Mouse (Mus musculus): ENCODE measurements around the gene Pld4.
"Not testable (repeated sequence)": the region's sequence is repeated elsewhere in the genome, so short reads cannot be mapped to it uniquely, and the experiment has no call there.

The Pld4 gene

DNA sequence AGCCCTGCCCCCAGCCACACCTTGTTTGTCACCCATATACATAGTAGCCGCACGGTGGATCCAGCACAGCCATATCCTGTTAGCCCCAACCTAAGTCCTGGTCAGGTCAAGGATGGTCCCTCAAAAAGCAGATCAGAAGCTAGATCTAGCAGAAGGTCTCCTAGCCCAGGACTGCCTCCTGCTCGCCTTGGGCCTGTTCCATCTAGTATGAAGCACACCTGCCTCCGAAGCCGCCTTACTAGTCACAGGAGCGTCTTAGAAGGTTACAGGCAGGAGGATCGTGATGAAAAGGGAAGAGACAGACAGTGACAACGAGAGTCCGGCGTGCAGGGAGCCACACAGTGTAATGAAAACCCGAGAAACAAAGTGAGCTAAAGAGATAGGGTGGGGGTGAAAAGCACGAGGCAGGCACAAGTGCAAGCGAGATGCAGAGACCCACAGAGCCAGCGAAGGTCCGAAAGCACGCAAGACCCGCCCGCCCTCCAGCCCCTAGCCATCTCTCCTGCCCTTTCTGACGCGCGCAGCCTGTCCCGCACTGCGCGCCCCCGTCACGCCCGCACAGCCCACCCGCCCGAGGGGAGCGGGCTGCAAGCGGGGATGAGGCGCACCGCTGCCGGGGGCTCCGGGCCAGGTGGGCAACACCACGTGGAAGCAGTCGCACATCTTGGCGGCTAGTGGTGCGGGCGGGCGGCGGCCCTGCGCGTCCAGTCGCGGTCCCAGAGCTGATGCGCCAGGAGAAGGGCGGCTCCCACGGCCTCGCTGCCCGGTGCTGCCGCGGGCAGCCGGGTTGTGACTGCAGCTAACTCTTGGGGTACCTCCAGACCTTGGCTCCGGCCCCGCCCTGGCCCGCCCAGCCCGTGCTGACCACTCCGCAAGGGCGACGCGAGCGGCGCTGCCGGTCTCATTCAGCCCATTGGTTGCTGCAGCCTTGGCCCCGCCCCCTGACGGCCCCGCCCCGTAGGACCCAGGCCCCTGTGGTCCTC is 41.7 kb downstream of the Pld4 start, which contains the start of gene Ahnak2:
Ahnak2 (minus strand) TSS at position 794 of the 983 bp plus-strand sequence.
- DNase-seq (ENCODE audit: low spot score in 2 of 2): peak in 1 of 2 experiments; percentile 17

DNA sequence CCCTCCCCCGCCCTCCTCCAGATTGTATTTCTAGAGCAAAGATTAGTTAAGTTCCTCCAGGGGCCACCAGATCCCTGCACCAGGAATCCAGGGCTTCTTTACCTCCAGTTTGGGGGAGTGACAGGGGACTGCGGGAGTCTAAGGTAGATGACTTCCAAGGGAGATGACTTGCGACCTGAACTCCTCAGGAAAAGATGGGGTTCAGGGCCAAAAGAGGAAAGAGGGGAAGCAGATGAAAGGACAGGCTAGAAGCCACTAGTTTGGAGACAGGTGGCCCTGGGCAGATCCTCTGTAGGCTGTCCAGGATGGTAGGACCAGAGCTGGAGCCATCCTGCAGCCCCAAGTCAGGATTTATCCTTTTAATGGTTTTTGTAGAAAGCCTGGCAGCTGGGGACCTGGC is 42.5 kb downstream of the Pld4 start:
- no peak for DNase-seq (ENCODE audit: low spot score in 2 of 2)

DNA sequence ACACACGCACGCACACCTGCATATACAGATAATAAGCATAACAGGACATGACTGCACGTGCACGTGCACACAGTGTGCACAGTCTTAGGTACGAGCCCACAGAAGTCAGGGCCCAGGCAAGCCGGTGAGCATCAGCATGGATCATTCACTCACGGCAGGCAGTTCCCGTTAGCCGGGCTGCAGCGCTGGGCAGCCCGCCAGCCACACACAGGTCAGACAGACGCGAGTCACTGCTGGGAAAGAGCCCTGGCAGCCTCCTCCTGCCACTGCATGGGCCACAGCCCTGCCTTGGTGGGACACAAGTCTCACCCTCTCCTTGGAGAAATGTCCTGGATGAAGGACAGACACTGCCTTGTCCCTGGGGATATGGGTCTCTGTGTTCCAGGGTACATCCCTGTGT is 43.6 kb downstream of the Pld4 start:
- DNase-seq (ENCODE audit: low spot score in 2 of 2): no peak

DNA sequence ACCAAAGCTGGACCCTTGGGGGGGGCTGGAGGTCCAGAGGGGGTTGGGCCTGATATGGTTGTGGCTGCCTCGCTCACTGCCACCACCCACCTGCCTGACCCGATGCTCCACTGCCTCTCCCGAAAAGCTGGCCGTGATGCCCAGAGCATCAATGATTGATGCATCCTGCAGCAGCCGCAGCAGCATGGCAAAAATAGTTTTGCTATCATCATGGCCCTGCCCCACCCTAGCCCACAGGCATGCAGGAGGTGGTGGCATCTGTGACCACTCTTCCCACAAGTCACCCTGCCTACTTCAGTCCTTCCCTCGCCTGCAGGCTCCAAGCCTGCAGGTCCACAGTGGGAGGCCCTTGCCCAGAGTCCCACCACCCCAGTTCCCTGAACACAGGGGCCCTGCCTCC is 45.6 kb downstream of the Pld4 start:
- peak in 1 of 2 experiments; percentile 14 for DNase-seq (ENCODE audit: low spot score in 2 of 2)

DNA sequence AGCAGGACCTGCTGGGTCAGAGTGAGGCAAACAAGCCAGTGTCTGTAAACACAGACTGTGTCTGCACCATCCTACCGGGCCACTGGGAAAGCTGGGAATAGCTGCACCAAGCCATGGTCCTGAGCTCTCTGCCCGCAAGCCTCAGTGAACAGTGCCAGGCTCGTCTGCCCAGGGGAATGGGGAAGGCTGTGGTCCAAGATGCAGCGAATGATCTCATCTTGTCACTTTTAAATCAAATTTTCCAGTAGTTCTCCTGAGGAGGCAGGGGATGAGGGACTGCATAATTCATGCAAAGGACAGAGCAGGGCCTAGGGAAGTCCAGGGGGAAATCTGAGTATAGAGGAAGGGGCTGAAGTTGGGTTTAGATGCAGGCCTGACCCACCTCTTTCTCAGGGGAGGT is 47.3 kb downstream of the Pld4 start:
- DNase-seq (ENCODE audit: low spot score in 2 of 2): no peak

DNA sequence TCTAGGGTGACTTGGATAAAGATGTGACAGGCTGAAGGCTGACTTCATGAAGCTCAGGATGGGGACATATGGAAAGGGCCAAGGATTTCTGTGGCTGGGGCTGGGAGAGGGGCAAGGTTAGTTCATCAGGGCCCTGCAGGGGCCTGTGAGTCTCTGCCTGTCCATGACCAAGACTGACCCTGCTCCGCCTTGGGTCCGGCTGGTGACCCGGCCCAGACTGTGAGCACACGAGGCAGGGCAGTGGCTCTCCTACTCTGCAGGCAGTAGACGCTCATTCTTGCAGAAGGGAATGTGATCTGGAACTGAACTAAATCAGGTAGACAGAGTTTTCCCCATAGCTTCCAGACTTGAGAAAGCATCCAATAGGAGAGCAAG is 47.7 kb downstream of the Pld4 start:
- no peak for DNase-seq (ENCODE audit: low spot score in 2 of 2)

DNA sequence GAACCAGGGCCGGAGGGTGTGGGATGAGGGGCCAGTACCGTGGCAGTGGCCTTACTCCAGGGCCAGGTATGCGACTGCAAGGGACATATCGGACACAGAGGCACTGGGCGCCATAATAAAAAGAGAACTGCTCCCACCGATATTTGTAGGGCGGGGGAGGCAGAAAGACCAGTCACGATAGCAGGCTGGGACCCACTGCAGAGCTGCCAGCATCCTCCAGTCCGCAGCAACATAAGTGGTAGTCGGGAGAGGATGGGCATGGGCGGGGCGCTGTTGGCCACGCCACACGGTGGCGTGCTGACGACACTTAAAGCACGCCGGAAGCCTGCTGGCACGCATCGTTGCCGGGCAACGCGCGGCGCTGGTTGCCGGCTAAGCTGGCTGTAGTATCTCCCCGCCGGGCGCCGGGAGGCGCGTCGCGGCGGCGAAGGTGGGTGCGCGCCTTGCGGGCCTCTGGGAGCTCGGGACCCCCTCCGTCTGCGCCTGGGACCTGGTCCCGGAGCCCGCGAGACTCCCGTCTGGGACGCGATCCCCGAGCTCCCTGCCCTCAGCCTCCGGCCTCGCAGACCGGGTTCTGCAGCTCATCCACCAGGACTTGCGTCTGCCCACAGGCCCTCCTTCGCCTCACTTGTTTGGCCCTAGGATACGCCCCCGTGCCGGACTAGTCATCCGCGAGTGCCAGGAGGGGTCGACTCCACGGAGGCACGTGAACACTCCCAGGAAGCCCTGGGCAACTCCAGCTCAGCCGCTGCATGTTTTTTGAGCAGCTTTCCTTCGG is 48.3 kb downstream of the Pld4 start, which contains the start of gene Clba1:
Clba1 (plus strand) TSS at position 351 of the 778 bp plus-strand sequence.
- peak; percentile 72 to 92 for DNase-seq (ENCODE audit: low spot score in 2 of 2)

DNA sequence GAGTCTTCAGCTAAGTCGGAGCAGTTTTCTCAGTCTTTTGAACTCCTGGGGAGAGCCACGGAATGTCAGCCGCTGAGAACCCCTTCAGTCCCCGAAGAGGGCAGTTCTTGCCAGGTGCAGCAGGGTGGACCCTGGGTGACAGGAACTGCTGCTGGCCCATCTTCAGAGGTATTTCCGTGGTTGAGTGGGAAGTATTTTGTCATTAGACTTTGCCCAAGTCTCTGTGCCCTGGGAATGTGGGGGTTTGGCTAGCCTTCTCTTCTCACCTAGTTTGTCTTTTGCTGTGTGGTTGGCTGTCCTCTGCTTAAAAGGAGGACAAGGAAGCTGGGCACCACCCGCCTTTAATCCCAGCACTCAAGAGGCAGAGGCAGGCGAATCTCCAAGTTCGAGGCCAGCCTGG is 49.2 kb downstream of the Pld4 start:
- DNase-seq (ENCODE audit: low spot score in 2 of 2): peak in 1 of 2 experiments; percentile 23

DNA sequence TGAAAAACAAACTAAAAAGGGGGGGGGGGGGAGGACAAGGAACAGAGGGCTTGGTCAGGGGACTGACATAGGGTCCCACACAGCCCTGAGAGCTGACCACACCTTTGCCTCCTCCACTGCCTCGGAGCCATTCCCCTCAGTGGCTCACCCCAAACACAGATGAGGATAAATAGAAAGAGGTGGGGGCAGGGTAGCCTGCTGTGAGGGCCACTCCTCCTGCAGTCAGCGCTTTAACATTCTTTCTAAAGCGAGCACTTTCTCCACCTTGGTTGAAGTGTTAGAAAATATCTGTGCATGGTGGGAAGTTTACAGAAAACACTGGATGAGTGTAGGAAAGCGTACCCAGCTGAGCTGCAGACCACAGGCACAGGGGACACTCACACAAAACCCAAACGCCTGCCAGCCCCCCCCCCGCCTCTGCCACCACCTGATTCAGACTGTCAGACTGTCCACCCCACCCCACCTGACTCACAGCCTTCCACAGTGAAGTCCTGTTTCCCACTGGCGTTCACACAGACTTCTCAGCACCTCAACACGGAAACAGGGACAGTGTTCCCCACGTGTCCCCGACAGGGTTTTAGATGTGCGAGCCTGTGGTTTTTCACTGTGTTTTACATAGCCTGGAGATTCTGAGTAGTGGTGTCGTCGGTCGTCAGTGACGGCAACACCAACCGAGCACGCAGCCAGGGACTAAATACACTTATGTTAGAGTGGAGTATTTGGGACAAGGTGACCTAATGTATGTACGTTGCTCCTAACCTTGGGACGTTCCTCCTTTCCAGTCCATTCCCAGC is 49.8 kb downstream of the Pld4 start:
- no peak for DNase-seq (ENCODE audit: low spot score in 2 of 2)

DNA sequence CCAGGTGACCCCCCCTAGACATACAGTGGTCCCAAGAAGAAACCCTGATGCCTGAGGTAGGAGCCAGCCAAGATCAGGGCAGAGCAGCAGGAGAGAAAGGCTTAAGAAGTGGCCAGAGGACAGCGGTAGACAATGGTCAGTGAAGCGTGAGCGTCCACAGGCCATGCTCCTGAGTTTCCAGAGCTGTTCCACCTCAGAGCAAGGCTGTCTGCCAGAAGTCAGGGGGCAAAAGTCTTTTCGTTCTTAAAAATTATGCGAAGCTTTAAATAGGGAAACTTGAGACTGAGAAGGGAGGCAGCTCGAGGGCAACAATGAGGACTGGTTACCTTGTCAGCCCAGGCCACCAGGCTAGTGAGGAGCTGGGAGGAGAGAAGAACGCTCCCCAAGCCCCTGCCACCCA is 52.9 kb downstream of the Pld4 start:
- no peak for DNase-seq (ENCODE audit: low spot score in 2 of 2)

DNA sequence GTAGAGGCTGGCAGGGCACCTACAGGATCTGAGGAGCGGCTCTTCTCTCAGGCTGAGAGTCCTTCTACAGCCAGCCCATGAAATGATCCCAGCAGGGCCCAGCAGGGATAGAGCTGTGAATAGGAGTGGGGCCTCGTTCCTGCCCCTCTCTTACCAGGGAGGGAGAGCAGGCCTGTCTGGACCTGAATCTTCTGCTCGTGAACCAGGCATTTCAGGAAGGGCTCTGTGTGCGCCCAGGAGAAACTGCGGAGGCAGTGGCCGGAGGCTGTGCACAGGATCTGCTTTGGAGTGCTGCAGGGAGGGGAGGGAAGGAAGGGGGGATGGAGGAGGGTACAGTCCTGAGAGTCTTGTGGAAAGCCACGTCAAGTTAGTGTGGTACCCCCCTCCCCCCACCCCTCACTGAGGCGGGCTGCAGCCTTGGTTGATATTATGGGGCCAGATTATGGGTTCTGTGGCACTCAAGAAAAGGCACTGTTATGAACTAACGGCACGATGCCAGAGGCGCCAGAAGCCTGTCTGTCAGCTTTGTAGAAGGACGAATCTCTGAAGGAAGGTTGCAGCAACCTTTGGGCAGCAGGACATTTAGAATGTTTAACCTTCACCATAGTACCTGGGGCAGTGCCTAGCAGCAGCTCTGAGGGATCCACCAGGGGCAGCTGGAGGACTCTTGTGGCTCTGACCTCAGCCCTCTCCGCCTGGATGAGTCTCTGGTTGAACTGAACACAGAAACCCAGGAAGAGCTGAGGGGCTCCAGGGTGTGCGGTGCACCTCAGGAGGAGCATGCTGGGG is 54.4 kb downstream of the Pld4 start:
- no peak for DNase-seq (ENCODE audit: low spot score in 2 of 2)

DNA sequence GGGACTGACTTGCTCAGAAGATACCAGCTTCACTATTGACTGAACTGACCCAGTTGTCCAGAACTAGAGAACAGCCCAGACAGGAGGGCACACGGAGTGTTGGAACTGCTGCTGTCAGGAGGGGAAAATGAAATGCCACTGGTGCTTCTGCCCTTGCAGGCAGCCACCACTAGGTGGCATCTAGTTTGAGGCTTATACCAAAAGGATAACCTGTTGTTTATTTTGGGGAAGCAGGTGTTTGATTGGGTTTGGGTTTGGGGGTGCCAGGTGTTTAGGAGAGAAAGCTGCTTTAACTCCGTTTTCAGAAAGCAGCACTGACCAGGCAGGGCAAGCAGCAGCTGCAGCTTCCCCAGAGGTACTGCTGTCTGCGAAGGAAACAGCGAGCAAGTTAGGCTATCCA is 55.8 kb downstream of the Pld4 start:
- peak; percentile 42 to 76 for DNase-seq (ENCODE audit: low spot score in 2 of 2)

DNA sequence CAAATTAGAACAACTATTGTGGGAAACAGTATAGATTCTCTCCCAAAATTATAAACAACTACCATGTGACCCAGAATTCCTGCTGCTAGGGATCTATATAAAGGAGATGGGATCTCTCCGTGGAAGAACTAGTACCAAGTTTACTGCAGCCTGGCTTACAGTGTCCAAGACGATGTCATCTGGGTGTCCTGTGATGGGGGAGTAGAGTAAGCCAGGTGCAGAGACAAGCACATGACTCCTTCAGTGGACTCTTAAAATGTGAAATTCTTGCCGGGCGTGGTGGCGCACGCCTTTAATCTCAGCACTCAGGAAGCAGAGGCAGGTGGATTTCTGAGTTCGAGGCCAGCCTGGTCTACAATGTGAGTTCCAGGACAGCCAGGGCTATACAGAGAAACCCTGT is 56.4 kb downstream of the Pld4 start:
- not testable (repeated sequence) for DNase-seq (ENCODE audit: low spot score in 2 of 2)
